Mouse (Mus musculus): Measurements from ENCODE around the gene A730009L09Rik. TPM values are rescaled to one million over a fixed set of nuclear protein-coding genes. Genes with fewer than 3 reads are reported as not detected.

The A730009L09Rik gene
- polyA plus RNA-seq, 1 experiment from 2014 or later: not detected

DNA sequence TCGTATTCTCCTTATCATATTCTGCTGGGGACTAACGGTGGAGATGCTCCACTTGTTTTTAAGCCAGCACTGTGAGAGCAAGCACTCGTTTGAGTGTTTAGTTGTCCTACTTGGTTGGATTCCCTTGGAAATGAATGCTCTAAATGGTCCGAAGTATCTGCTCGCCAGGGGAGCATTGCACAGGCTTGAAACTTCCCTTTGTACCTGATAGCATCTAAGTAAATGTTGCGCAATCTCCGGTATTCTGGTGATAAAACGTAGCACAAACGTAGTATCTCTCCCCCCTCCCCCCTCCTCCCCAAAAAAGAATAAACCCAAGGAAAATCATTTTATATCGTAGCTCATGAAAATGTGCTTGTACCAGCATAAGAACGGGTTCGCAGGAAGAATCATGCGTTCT is 39.1 kb downstream of the A730009L09Rik start:
- peaks cover 3% of the 10 kb centered on the region; the same call in 1 of the 2 replicates for H3K4me1 ChIP-seq (ENCODE audit: insufficient read depth, low read length)
- no peak for ATAC-seq (ENCODE audit: low FRiP score, low TSS enrichment)
- WGBS: 86% methylated on average over 13 of the region's 13 CpGs

GRCm38 (mm10) chr16:84558113-84558917 is 43.4 kb downstream of the A730009L09Rik start:
- Histone ChIP-seq H3K4me2 (replicated peaks; ENCODE audit: low read depth, low read length) (peak overlapping the region; percentile 27; the same call in 1 of the 2 replicates), H3K36me3 (ENCODE audit: insufficient read depth, low read length) (no peaks in the 10 kb centered on the region)
- 59% methylated on average over 20 of the region's 20 CpGs for whole genome bisulfite sequencing

More for the DNA sequence above, 39.1 kb downstream of the A730009L09Rik start:
- Histone ChIP-seq H3K9me3 (ENCODE audit: low read length) (no peaks in the 10 kb centered on the region), H3K9ac (replicated peaks; ENCODE audit: low read length) (no peak overlapping the region), H3K4me3 (ENCODE audit: low read length) (no peak overlapping the region), H3K4me2 (replicated peaks; ENCODE audit: low read depth, low read length) (no peak overlapping the region), H3K36me3 (ENCODE audit: insufficient read depth, low read length) (no peaks in the 10 kb centered on the region), H3K27ac (ENCODE audit: low read length) (no peak overlapping the region), H3K27me3 (ENCODE audit: insufficient read depth, low read length) (no peaks in the 10 kb centered on the region)

DNA sequence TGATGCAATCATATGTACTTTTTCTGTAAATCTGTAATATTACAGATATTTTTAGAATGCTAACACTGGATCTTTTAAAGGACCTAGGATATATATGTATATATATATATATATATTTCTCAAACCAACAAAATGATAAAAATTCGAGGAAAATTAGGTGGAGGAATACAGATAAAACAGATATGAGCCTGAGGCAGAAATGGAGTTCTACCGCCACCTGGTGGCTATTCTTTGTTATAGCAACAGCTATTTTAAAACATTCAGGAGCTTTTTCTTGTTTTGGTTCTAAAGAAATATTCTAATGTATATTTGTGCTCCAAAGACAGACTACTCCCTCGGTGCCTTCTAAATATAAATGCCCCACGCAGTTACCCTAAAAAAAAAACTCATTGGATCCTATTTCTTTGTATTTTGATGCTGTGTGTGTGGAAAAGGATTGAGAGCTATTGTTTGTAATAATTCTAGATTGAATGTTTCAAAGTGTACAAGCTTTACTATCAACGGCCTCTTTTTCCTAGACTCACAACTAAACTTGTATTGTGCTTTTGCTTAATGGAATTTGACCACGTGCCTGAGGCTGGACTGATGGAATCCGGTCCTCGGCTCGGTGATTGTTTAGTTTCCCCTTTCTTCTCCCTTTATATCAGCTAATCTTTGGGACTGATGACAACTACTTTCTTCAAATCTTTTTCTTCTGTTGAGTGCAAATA is 44.8 kb downstream of the A730009L09Rik start:
- Histone ChIP-seq H3K4me2 (replicated peaks; ENCODE audit: low read depth, low read length) (no peak overlapping the region), H3K27ac (ENCODE audit: low read length) (no peak overlapping the region), H3K4me3 (ENCODE audit: low read length) (no peak overlapping the region), H3K4me1 (ENCODE audit: insufficient read depth, low read length) (no peaks in the 10 kb centered on the region), H3K9ac (replicated peaks; ENCODE audit: low read length) (no peak overlapping the region), H3K27me3 (ENCODE audit: insufficient read depth, low read length) (no peaks in the 10 kb centered on the region), H3K9me3 (ENCODE audit: low read length) (no peaks in the 10 kb centered on the region), H3K36me3 (ENCODE audit: insufficient read depth, low read length) (no peaks in the 10 kb centered on the region)
- 30% methylated on average over 9 of the region's 9 CpGs for WGBS
- no peak for ATAC-seq (ENCODE audit: low FRiP score, low TSS enrichment)

More at GRCm38 (mm10) chr16:84558113-84558917, 43.4 kb downstream of the A730009L09Rik start:
- Histone ChIP-seq H3K9me3 (ENCODE audit: low read length) (no peaks in the 10 kb centered on the region), H3K4me3 (ENCODE audit: low read length) (no peak overlapping the region), H3K27ac (ENCODE audit: low read length) (no peak overlapping the region), H3K27me3 (ENCODE audit: insufficient read depth, low read length) (no peaks in the 10 kb centered on the region), H3K9ac (replicated peaks; ENCODE audit: low read length) (no peak overlapping the region), H3K4me1 (ENCODE audit: insufficient read depth, low read length) (no peaks in the 10 kb centered on the region)
- no peak for ATAC-seq (ENCODE audit: low FRiP score, low TSS enrichment)

DNA sequence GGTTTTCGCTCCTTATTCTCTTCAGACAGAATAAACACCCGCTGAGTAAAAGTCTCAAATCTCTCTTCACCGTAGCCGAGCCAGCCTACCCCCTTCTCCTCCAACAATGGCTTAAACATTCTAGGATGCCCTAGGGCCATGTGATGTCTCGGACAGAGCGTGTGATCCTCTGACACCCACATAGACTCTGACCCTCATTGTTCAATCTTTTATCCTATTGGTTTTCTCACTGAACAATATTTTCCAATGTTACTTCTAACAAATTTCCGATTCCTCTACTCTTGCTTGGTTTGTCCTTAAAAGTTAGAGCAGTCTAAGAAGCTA is 45.3 kb downstream of the A730009L09Rik start:
- H3K27ac ChIP-seq (ENCODE audit: low read length): no peak overlapping the region
- ATAC-seq (ENCODE audit: low FRiP score, low TSS enrichment): no peak
- H3K36me3 ChIP-seq (ENCODE audit: insufficient read depth, low read length): no peaks in the 10 kb centered on the region
- no peak overlapping the region for H3K4me3 ChIP-seq (ENCODE audit: low read length)
- no peaks in the 10 kb centered on the region for H3K4me1 ChIP-seq (ENCODE audit: insufficient read depth, low read length)
- H3K27me3 ChIP-seq (ENCODE audit: insufficient read depth, low read length): no peaks in the 10 kb centered on the region
- H3K9me3 ChIP-seq (ENCODE audit: low read length): no peaks in the 10 kb centered on the region
- no peak overlapping the region for H3K4me2 ChIP-seq (replicated peaks; ENCODE audit: low read depth, low read length)
- 76% methylated on average over 7 of the region's 7 CpGs for WGBS
- no peak overlapping the region for H3K9ac ChIP-seq (replicated peaks; ENCODE audit: low read length)

Other genes starting within 250 kb of the A730009L09Rik start
- 50.7 and 54.1 TPM in 2 replicates for gene Mrpl39, start 220.6 kb downstream of the A730009L09Rik start, polyA plus RNA-seq (2015; fragmentation: Nextera tagmentation; extraction: Ambion mirVana)